Mouse (Mus musculus): ENCODE measurements around the gene Rsbn1l. TPM values are rescaled to one million over a fixed set of nuclear protein-coding genes. Genes with fewer than 3 reads are reported as not detected.

Rsbn1l gene
- polyA plus RNA-seq, 1 experiment from 2014 or later = 6.6 TPM

DNA sequence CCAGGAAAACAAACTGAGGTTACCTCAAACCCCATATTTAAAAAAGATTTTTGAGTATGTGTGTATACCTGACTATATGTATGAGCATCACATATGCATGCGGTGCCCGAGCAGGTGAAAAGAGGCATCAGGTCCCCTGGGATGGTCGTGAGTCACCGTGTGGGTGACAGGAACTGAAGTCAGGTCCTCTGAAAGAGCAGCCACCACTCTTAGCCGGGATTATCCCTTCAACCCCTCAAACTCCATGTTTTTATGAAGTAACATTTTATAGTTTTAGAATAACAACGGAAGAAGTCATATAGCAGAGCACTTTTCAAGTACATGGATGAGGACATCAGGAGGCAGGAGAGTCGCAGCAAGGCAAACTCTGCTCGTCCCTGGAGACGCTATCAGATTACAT, 12.3 kb upstream of the Rsbn1l start:
- H3K4me3 ChIP-seq = no peak overlapping the region
- H3K27ac ChIP-seq = no peak overlapping the region
- H3K9ac ChIP-seq = no peak overlapping the region
- ATAC-seq = no peak
- peak overlapping the region; percentile 21 for H3K4me2 ChIP-seq
- no peaks in the 10 kb centered on the region for H3K36me3 ChIP-seq
- no peaks in the 10 kb centered on the region for H3K27me3 ChIP-seq (replicated peaks)
- no peaks in the 10 kb centered on the region for H3K9me3 ChIP-seq (replicated peaks)
- 51% methylated on average over 9 of the region's 9 CpGs for whole genome bisulfite sequencing (ENCODE audit: insufficient replicate concordance)
- peaks cover 11% of the 10 kb centered on the region for H3K4me1 ChIP-seq

DNA sequence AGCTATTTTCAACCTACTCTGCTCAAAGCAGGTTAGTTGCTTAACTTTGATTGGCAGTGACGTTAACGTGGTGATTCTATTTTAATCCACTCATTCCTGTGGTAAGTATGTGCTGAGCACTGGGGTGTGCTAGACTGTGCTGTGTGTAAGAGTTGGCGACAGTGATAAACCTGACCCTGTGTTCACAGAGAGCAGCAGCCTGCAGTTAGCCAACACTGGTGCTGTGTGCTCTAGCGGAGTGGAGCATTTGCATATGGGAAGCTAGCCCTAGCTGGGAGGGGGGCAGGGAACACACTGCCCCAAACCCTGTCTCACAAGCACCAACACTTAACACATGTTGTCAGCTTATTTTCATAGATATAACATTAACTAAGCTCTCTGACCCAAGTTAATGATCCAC, 11.7 kb upstream of the Rsbn1l start:
- Histone ChIP-seq H3K4me2 (no peak overlapping the region), H3K9me3 (replicated peaks) (no peaks in the 10 kb centered on the region), H3K27me3 (replicated peaks) (no peaks in the 10 kb centered on the region), H3K27ac (no peak overlapping the region), H3K4me1 (peaks cover 11% of the 10 kb centered on the region), H3K36me3 (no peaks in the 10 kb centered on the region), H3K9ac (no peak overlapping the region), H3K4me3 (no peak overlapping the region)
- ATAC-seq = peak; percentile 59
- WGBS (ENCODE audit: insufficient replicate concordance) = 14% methylated on average over 4 of the region's 4 CpGs

DNA sequence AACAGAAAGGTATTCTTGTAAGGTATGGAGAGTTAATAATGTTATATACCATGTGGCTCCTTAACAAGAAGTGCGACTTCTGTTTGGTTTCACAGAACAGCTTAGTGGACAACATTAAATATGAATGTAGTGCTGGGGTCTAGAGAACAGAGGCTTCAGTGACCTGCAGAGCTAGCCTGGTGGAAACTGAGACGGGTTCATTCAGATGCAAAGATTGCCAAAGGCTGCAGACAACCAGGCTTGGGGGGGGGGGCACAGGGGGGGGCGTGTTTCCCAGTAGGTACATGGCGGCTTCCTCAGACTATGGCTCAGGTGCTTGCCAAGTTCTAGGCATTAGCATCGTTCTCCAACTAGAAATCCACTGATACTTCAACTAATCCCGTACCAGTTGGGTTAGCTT, 8.2 kb upstream of the Rsbn1l start:
- no peak for ATAC-seq
- no peak overlapping the region for H3K4me2 ChIP-seq
- no peak overlapping the region for H3K9ac ChIP-seq
- peaks cover 12% of the 10 kb centered on the region; the same call in 1 of the 2 replicates for H3K36me3 ChIP-seq
- WGBS (ENCODE audit: insufficient replicate concordance) = 79% methylated on average over 6 of the region's 6 CpGs
- peaks cover 15% of the 10 kb centered on the region for H3K4me1 ChIP-seq
- H3K4me3 ChIP-seq = no peak overlapping the region
- no peak overlapping the region for H3K27ac ChIP-seq
- no peaks in the 10 kb centered on the region for H3K9me3 ChIP-seq (replicated peaks)
- H3K27me3 ChIP-seq (replicated peaks) = no peaks in the 10 kb centered on the region

DNA sequence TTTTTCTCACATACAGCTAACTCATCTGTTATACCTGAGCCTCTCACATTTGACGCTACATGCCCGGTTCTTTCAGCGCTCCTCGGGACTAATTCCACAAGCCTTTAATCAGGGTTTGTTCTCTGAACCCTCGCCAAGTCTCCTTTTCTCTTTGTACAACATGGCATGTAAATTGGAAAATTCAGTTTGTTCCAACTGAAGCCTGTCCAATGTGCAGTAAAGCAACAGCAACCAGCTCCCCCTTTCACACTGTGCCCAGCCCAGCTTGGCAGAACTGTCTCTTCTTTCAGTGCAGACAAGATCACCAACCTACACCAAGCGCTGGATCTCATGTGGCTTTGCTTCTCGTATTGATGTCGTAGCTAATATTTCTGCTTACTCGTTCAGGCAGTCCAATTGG, 7.1 kb upstream of the Rsbn1l start:
- Histone ChIP-seq H3K9ac (no peak overlapping the region), H3K4me1 (peaks cover 9% of the 10 kb centered on the region), H3K4me3 (no peak overlapping the region), H3K4me2 (no peak overlapping the region), H3K27ac (no peak overlapping the region), H3K27me3 (replicated peaks) (no peaks in the 10 kb centered on the region), H3K36me3 (peaks cover 12% of the 10 kb centered on the region; the same call in 1 of the 2 replicates), H3K9me3 (replicated peaks) (no peaks in the 10 kb centered on the region)
- 86% methylated on average over 9 of the region's 9 CpGs for WGBS (ENCODE audit: insufficient replicate concordance)
- ATAC-seq = no peak

DNA sequence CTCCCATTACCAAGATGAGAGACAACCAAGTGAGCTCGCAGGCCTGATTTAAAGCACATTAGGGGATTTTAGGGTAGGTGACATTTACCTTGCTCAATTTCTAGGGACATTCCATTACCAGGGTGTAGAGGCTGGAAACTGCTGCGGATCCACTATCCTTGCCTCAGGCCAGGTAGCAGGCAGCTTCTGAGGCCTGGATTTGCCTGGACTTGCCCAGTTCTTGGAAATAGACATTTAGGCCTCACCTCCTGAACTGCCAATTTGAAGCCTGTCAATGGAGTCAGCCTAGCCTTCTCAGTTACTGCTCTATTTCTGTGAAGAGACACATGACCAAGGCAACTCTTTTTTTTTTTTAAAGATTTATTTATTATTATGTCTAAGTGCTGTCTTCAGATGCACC, 4.7 kb upstream of the Rsbn1l start:
- H3K36me3 ChIP-seq = peaks cover 28% of the 10 kb centered on the region
- 88% methylated on average over 2 of the region's 2 CpGs for WGBS (ENCODE audit: insufficient replicate concordance)
- H3K4me2 ChIP-seq = no peak overlapping the region
- H3K27me3 ChIP-seq (replicated peaks) = no peaks in the 10 kb centered on the region
- ATAC-seq = no peak
- H3K4me3 ChIP-seq = no peak overlapping the region
- H3K27ac ChIP-seq = no peak overlapping the region
- no peak overlapping the region for H3K9ac ChIP-seq
- H3K4me1 ChIP-seq = peaks cover 10% of the 10 kb centered on the region
- no peaks in the 10 kb centered on the region for H3K9me3 ChIP-seq (replicated peaks)

DNA sequence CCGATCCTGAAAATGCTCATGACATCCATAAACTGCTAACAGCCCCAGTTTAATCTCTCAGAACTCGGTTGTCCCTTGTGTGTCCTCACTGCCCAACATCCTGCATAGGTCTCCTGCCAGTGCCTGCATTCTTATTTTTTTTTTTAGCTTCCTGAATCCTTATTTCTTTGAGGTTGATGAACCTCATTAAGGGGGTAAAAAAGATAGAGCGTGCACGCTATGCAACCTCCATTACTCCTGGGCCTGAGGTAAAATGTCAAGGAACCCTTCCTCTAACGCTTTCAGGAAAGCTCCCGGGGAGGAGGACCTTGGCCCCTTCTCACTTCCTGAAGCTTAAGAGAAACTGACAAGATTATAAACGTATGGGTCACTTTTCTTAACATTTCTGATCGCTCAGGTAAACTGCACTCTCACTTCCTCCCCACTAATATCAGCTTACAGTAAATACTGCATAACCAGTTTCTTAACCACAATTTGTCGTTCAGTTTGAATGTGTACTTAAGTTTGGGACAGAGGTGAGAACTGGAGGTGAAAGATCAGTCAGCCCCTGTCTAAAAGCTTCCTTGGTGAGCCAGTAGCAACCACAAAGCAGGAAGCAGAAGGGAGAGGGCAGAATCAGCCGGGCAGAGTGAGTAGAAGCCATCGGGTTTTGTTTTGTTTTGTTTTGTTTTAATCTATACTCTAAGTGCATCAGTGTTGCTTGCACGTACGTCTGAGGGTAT, 923 bp downstream of the Rsbn1l start:
- Histone ChIP-seq H3K27ac (peak overlapping the region; percentile 50), H3K4me2 (peak overlapping the region; percentile 52), H3K9ac (peak overlapping the region; percentile 40), H3K36me3 (peaks cover 27% of the 10 kb centered on the region), H3K9me3 (replicated peaks) (no peaks in the 10 kb centered on the region), H3K4me1 (peaks cover 43% of the 10 kb centered on the region), H3K4me3 (peak overlapping the region; percentile 4), H3K27me3 (replicated peaks) (no peaks in the 10 kb centered on the region)
- 22% methylated on average over 13 of the region's 13 CpGs for WGBS (ENCODE audit: insufficient replicate concordance)
- ATAC-seq = no peak

DNA sequence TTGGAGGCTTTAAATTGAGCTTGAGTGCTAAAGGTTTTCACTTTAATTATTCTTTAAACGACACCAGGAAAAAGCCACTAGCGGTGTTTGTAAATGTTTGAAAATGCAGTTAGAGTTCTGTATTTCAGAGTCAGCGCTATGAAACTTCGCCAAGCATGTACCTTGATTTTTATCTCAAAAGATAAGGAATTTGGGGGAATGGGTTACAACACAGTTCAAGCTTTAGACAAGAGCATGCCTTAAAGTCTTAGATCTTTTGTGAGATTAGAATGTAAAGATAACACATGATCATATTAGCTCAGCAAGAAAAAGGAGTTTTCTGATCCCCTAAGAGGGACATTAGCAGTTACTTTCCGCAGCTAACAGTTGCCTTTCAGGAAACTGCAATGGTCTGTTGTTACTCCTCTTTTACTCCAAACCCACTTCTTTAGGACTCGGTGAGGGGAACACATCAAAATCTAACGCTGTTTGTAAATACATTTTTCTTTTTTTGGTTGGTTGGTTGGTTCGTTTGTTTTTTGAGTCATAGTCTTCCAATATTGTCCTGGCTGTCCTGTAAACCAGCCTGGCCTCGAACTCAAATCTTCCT, 3.8 kb downstream of the Rsbn1l start:
- Histone ChIP-seq H3K4me2 (peak overlapping the region; percentile 78), H3K9me3 (replicated peaks) (no peaks in the 10 kb centered on the region), H3K27me3 (replicated peaks) (no peaks in the 10 kb centered on the region), H3K27ac (peak overlapping the region; percentile 97), H3K36me3 (peaks cover 22% of the 10 kb centered on the region), H3K4me3 (peak overlapping the region; percentile 99), H3K9ac (peak overlapping the region; percentile 99), H3K4me1 (peaks cover 66% of the 10 kb centered on the region)
- WGBS (ENCODE audit: insufficient replicate concordance) = 6% methylated on average over 9 of the region's 9 CpGs
- no peak for ATAC-seq

DNA sequence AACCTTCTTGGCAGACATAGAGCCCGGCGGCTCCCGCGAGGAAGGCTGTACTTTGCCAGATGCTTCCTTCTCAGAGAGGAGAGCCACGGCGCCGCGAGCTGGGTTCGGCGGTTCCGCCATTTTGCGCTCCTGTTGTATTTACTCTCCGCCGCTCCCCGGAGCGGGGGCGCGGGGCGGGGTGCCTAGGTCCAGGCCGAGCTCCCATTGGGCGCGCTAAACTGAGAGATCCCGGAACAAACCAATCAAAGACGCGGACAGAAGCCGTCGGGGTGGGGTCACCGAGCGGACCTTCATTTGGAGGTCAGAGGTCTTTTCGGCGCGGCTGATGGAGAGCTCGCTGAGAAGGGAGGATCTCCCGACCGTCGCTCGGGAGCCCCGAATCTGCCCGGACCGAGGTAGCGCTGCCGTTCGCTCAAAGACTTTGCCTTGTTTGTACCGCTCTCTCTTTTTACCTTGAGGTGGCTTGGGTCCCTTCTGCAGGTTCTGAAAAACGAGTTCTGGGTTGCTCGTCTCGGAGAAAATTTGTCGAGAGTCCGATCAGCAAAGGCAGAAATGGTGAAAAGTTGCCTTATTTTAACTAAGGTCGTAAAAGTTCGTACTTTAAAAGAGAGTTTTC, 4.4 kb downstream of the Rsbn1l start:
- ATAC-seq = peak; percentile 99
- no peaks in the 10 kb centered on the region for H3K27me3 ChIP-seq (replicated peaks)
- H3K4me1 ChIP-seq = peaks cover 73% of the 10 kb centered on the region
- H3K36me3 ChIP-seq = peaks cover 19% of the 10 kb centered on the region
- WGBS (ENCODE audit: insufficient replicate concordance) = under 1% methylated on average over 51 of the region's 51 CpGs
- peak overlapping the region; percentile 99 for H3K4me3 ChIP-seq
- H3K9ac ChIP-seq = peak overlapping the region; percentile 99
- H3K27ac ChIP-seq = peak overlapping the region; percentile 97
- H3K9me3 ChIP-seq (replicated peaks) = no peaks in the 10 kb centered on the region
- H3K4me2 ChIP-seq = peak overlapping the region; percentile 78

DNA sequence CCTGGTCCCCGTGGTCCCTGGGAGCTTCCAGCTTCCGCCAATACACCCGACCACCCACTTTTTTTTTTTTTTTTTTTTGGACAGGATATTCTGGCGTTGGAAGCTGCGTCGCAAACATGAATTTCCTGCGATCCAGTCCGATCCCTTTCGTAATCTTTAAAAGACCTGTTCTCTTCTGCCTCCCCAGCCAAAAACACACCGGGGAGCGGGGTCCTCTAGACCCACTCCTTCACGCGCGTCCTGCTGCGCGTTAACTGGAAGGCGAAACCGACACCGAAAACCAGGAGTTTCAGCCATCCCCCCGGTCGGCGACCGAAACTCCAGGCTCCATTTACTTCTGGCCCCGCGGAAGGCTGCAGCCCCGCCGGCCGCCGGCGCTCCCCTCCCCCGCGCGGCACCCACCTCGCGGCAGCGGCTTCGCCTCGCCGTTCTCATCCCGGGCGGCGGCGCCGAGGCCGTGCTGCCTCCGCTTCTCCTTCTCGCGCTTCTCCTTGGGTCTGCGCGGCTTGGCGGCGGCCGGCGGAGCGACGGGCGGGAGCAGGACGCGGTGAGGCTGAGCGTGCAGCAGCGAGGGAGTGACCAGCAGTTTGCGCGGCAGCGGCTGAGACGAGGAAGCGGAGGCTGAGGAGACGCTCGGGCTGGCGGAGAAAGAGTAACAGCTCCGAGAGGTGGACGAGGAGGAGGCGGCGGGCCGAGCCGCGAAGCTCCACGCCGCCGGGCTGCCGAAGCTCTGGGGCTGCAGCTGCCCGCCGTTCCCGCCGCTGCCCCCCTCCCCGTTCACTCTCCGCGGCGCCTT, 5.1 kb downstream of the Rsbn1l start:
- Histone ChIP-seq H3K4me2 (peak overlapping the region; percentile 78), H3K36me3 (peaks cover 12% of the 10 kb centered on the region), H3K4me3 (peak overlapping the region; percentile 99), H3K4me1 (peaks cover 76% of the 10 kb centered on the region), H3K27me3 (replicated peaks) (no peaks in the 10 kb centered on the region), H3K9me3 (replicated peaks) (no peaks in the 10 kb centered on the region), H3K27ac (peak overlapping the region; percentile 97), H3K9ac (peak overlapping the region; percentile 99)
- peak; percentile 65 for ATAC-seq
- 1% methylated on average over 77 of the region's 88 CpGs for WGBS (ENCODE audit: insufficient replicate concordance)

DNA sequence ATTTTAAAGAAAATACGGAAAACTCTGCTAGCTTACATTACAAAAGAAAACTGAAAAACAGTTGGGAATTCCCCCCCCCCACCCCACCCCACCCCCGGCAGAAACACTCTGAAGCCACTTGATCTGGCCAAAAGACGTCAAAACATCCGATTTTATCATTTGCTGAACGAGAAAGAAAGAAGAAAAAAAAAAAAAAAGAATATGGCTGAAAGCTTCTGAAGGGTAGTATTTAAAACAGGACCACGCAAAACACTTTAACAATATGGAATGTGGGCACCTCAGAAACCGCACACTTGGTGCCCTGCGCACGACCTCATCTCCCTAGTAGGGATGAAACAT, 5.7 kb downstream of the Rsbn1l start:
- no peak for ATAC-seq
- peak overlapping the region; percentile 78 for H3K4me2 ChIP-seq
- no peaks in the 10 kb centered on the region for H3K9me3 ChIP-seq (replicated peaks)
- no peaks in the 10 kb centered on the region for H3K27me3 ChIP-seq (replicated peaks)
- peaks cover 76% of the 10 kb centered on the region for H3K4me1 ChIP-seq
- 0% methylated on average over 9 of the region's 9 CpGs for WGBS (ENCODE audit: insufficient replicate concordance)
- H3K36me3 ChIP-seq = peaks cover 12% of the 10 kb centered on the region; the same call in 1 of the 2 replicates
- H3K9ac ChIP-seq = peak overlapping the region; percentile 99
- H3K27ac ChIP-seq = peak overlapping the region; percentile 97
- H3K4me3 ChIP-seq = peak overlapping the region; percentile 99

DNA sequence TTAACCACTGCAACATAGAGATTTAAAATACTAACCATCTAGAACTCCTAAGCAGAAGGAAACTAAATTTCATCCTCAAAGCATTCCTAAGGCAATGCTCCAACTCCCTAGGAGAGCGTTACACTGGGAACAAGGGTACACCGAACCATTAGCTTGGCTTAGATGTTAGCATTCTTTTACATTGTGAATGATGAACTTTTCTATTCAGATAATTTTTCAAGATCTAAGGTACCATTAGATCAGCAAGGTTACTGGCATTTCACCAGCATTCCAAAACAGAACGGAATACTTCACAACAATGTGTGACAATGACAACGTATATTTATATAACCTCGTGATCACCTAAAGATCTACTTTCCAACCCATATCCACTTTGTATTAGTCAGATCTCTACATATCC, 6.1 kb downstream of the Rsbn1l start:
- no peaks in the 10 kb centered on the region for H3K27me3 ChIP-seq (replicated peaks)
- peak overlapping the region; percentile 99 for H3K4me3 ChIP-seq
- ATAC-seq = no peak
- peak overlapping the region; percentile 78 for H3K4me2 ChIP-seq
- WGBS (ENCODE audit: insufficient replicate concordance) = 12% methylated on average over 5 of the region's 5 CpGs
- peak overlapping the region; percentile 97 for H3K27ac ChIP-seq
- H3K9me3 ChIP-seq (replicated peaks) = no peaks in the 10 kb centered on the region
- H3K9ac ChIP-seq = peak overlapping the region; percentile 99
- H3K36me3 ChIP-seq = peaks cover 8% of the 10 kb centered on the region; the same call in 1 of the 2 replicates
- H3K4me1 ChIP-seq = peaks cover 76% of the 10 kb centered on the region

DNA sequence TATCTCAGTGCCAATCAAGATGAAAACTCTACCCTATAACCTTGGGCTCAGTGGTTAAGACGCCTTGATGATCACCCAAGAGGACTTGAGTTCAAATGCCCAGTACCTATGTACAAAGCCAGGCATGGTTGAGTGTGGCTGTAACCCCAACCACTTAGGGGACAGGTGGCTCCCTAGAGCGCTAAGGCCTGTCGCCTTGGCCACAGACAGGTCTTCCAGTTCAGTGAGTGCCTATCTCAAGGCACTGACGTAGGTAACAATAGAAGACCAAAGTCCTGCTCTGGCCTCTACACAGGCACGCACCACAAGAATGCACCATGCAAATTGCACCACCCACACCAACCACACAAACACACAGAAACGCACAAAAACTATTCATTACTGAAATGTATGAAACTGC, 9.3 kb downstream of the Rsbn1l start:
- peaks cover 76% of the 10 kb centered on the region for H3K4me1 ChIP-seq
- 68% methylated on average over 6 of the region's 6 CpGs for WGBS (ENCODE audit: insufficient replicate concordance)
- no peaks in the 10 kb centered on the region for H3K36me3 ChIP-seq
- H3K27ac ChIP-seq = peak overlapping the region; percentile 51; the same call in 1 of the 2 replicates
- H3K9ac ChIP-seq = no peak overlapping the region
- H3K4me3 ChIP-seq = no peak overlapping the region
- no peaks in the 10 kb centered on the region for H3K27me3 ChIP-seq (replicated peaks)
- H3K4me2 ChIP-seq = peak overlapping the region; percentile 18; the same call in 1 of the 2 replicates
- no peaks in the 10 kb centered on the region for H3K9me3 ChIP-seq (replicated peaks)
- no peak for ATAC-seq
